Comparison of ENCODE assay signal across 10 mouse cellular contexts in the genomic region with DNA sequence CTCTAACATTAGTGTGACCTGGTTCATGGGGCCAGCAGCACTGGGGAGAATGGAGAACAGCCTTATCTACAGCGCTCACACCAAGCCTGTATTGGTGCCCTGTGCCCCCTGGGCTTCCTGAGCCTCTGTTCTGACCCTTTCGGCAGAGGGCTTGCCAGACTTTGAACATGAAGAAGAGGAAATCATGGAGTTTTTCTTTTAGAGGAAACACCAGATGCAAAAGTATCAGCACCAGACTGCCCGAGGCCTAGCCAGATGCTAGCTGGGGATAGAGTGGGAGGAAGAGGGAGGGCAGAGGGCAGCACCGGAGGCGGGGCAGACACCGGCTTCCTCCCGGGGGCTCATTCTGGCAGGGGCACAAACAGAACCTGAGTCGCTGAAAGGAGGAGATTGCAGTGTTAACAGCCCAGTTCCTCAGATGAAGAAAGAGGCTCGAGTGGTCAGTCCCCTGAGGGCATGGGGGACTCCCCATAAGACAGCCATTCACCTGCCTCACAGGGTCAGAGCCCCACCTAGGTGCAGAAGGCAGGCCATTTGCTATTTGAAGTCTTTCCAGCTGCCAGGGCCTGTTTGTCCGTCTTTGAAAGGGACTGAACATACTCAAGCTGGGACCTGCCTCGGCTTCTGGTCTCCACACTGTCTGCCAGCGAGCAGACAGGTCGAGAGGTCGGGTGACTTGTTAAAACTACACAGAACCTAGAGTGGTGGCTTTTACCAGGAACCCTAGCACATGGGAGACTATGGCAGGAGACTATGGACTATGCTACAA. TPM values are rescaled to one million over a fixed set of nuclear protein-coding genes. Genes with fewer than 3 reads are reported as not detected.
A peak's percentile ranks its signal among the peaks of the same experiment; 100 is the strongest.
DNase-seq lines count a peak whose midpoint lies in the region; ATAC-seq and TF ChIP-seq lines count a peak whose summit lies in the region.
"Had no signal": no experiment of that assay in that cellular context is flagged by ENCODE, and none has a peak within 500 bp of the region (broad histone marks: within the 10 kb centered on the region; RNA-seq: fewer than 3 reads in every experiment).

No protein-coding gene starts in this region.

- WGBS in hindbrain, embryonic 10.5 days: 32% methylated on average over 14 of the region's 14 CpGs
- WGBS in hindbrain, embryonic 14.5 days: 43% methylated on average over 14 of the region's 14 CpGs
- 19% methylated on average over 14 of the region's 14 CpGs for WGBS in embryonic facial prominence, embryonic 15.5 days

- peaks cover 69% of the 10 kb centered on the region for H3K36me3 ChIP-seq in hindbrain, embryonic 10.5 days
- peaks cover 75% of the 10 kb centered on the region for H3K36me3 ChIP-seq in hindbrain, embryonic 14.5 days (replicated peaks; ENCODE audit: control insufficient read depth, insufficient read depth)
- peaks cover 93 to 97% of the 10 kb centered on the region in 2 experiments for H3K36me3 ChIP-seq in CH12.LX (replicated peaks in 1 of 2; ENCODE audit: control insufficient read depth in 1 of 2, insufficient read depth in 1 of 2, low read length in 1 of 2)
- peaks cover 57% of the 10 kb centered on the region for H3K36me3 ChIP-seq in embryonic facial prominence, embryonic 15.5 days

- no peak for TF ChIP-seq RAD21 in CH12.LX (IDR thresholded peaks at IDR 0.05; ENCODE audit: low read depth, low read length)

- no peak for TF ChIP-seq EP300 in CH12.LX (IDR thresholded peaks at IDR 0.05; ENCODE audit: low read length)

- no peak for TF ChIP-seq CTCF in CH12.LX (conservative IDR thresholded peaks at IDR 0.05 in 1 of 2, IDR thresholded peaks at IDR 0.05 in 1 of 2; ENCODE audit: low read depth in 2 of 2, low read length in 2 of 2)

- no peak overlapping the region for H3K9ac ChIP-seq in hindbrain, embryonic 14.5 days
- no peak overlapping the region for H3K9ac ChIP-seq in CH12.LX (ENCODE audit: insufficient read depth, low read depth)
- 0 out of 2 replicates have a peak overlapping the region, but pooled peaks have one; percentile 4 for H3K9ac ChIP-seq in embryonic facial prominence, embryonic 15.5 days

- H3K4me2 ChIP-seq in hindbrain, embryonic 14.5 days (replicated peaks): no peak overlapping the region
- no peak overlapping the region for H3K4me2 ChIP-seq in CH12.LX (ENCODE audit: insufficient read depth, low read depth, poor library complexity, severe bottlenecking)
- no peak overlapping the region for H3K4me2 ChIP-seq in embryonic facial prominence, embryonic 15.5 days (replicated peaks)

- no peaks in the 10 kb centered on the region for H3K9me3 ChIP-seq in hindbrain, embryonic 10.5 days
- no peaks in the 10 kb centered on the region for H3K9me3 ChIP-seq in hindbrain, embryonic 14.5 days (ENCODE audit: control insufficient read depth, low read length)
- no peaks in the 10 kb centered on the region for H3K9me3 ChIP-seq in CH12.LX (replicated peaks; ENCODE audit: low read length)
- no peaks in the 10 kb centered on the region for H3K9me3 ChIP-seq in embryonic facial prominence, embryonic 15.5 days (replicated peaks)
- H3K9me3 ChIP-seq: G1E had no signal

- no peak for TF ChIP-seq POLR2A in CH12.LX (IDR thresholded peaks at IDR 0.05; ENCODE audit: low read depth, low read length)

- in situ Hi-C loops in CH12.LX (cut with MboI; ENCODE audit: low pct_ligation_motif_present, low pct_unique_long_range_greater_than_20kb, low sequenced_read_pairs): no loop called here

- ATAC-seq in hindbrain, embryonic 14.5 days (ENCODE audit: low FRiP score): no peak
- ATAC-seq in embryonic facial prominence, embryonic 15.5 days (ENCODE audit: insufficient number of reproducible peaks, low FRiP score, low TSS enrichment, low read depth): no peak

- H3K4me3 ChIP-seq in hindbrain, embryonic 10.5 days: 0 out of 2 replicates have a peak overlapping the region, but pooled peaks have one; percentile 0
- H3K4me3 ChIP-seq in hindbrain, embryonic 14.5 days (replicated peaks; ENCODE audit: low read length): no peak overlapping the region
- no peak overlapping the region for H3K4me3 ChIP-seq in CH12.LX (replicated peaks in 1 of 3; ENCODE audit: low read depth in 2 of 3, low read length in 2 of 3, poor library complexity in 1 of 3)
- H3K4me3 ChIP-seq in embryonic facial prominence, embryonic 15.5 days (replicated peaks): no peak overlapping the region

- dilution Hi-C loops in CH12.LX (cut with MboI; ENCODE audit: extremely low pct_ligation_motif_present, extremely low pct_unique_long_range_greater_than_20kb, low sequenced_read_pairs): no loop called here

- no peaks in the 10 kb centered on the region; the same call in 1 of the 2 replicates for H3K79me2 ChIP-seq in CH12.LX (replicated peaks; ENCODE audit: control insufficient read depth, extremely low read depth, insufficient read depth, poor library complexity, severe bottlenecking)

- no peaks in the 10 kb centered on the region for H3K27me3 ChIP-seq in hindbrain, embryonic 10.5 days (ENCODE audit: insufficient read depth, poor library complexity, severe bottlenecking)
- no peaks in the 10 kb centered on the region for H3K27me3 ChIP-seq in hindbrain, embryonic 14.5 days (ENCODE audit: control insufficient read depth, insufficient read depth, low read length)
- no peaks in the 10 kb centered on the region for H3K27me3 ChIP-seq in CH12.LX (replicated peaks)
- H3K27me3 ChIP-seq in embryonic facial prominence, embryonic 15.5 days: no peaks in the 10 kb centered on the region

- H3K4me1 ChIP-seq in hindbrain, embryonic 10.5 days (replicated peaks): peaks cover 31% of the 10 kb centered on the region
- no peaks in the 10 kb centered on the region; the same call in 1 of the 2 replicates for H3K4me1 ChIP-seq in hindbrain, embryonic 14.5 days (replicated peaks; ENCODE audit: control insufficient read depth, insufficient read depth, low read length)
- peaks cover 11 to 81% of the 10 kb centered on the region in 2 experiments for H3K4me1 ChIP-seq in CH12.LX (ENCODE audit: control insufficient read depth in 1 of 2, insufficient read depth in 2 of 2)
- peaks cover 19% of the 10 kb centered on the region for H3K4me1 ChIP-seq in embryonic facial prominence, embryonic 15.5 days

- DNase-seq in hindbrain, embryonic 10.5 days (ENCODE audit: low spot score): peak; percentile 50
- DNase-seq in hindbrain, embryonic 14.5 days (ENCODE audit: low spot score): no peak
- no peak for DNase-seq in CH12.LX (ENCODE audit: extremely low read depth)
- DNase-seq in kidney, postnatal 4 days: peak; percentile 63 to 73
- DNase-seq in retina, embryonic 14.5 days (ENCODE audit: low spot score): no peak
- DNase-seq in cerebellum, postnatal 36 days: no peak
- no peak for DNase-seq in left cerebral cortex, adult 8-10 months (ENCODE audit: low spot score in 2 of 2)
- DNase-seq: spleen, adult 18-20 months had no signal

- peak overlapping the region; percentile 66 for H3K27ac ChIP-seq in hindbrain, embryonic 10.5 days
- H3K27ac ChIP-seq in hindbrain, embryonic 14.5 days: no peak overlapping the region
- H3K27ac ChIP-seq in CH12.LX (ENCODE audit: insufficient read depth, low read depth): peak overlapping the region; percentile 20; the same call in 1 of the 2 replicates
- H3K27ac ChIP-seq in embryonic facial prominence, embryonic 15.5 days (replicated peaks): 0 out of 2 replicates have a peak overlapping the region, but pooled peaks have one; percentile 28

RNA-seq across cellular contexts. Expression of gene Map4k2, which starts 8.5 kb away (rescaled TPM):
- 13.1 and 14.7 TPM in 2 replicates for polyA plus RNA-seq in hindbrain, embryonic 10.5 days (2016; fragmentation: Nextera tagmentation; extraction: Ambion mirVana)
- 12.4 and 15.4 TPM in 2 replicates for polyA plus RNA-seq in hindbrain, embryonic 14.5 days (2014; fragmentation: Nextera tagmentation; extraction: Ambion mirVana)
- total RNA-seq in CH12.LX (2012; rRNA removed) (77.6 and 95.2 TPM in 2 replicates), CH12.LX (2014; rRNA removed) (55.5 and 56.7 TPM in 2 replicates)
- 119 and 127 TPM in 2 replicates for polyA plus RNA-seq in CH12.LX (2012; ENCODE audit: insufficient read length, low read depth)
- 15.6 and 16.7 TPM in 2 replicates for polyA plus RNA-seq in embryonic facial prominence, embryonic 15.5 days (2015; fragmentation: Nextera tagmentation; extraction: Ambion mirVana)
- total RNA-seq in left cerebral cortex, adult 8-10 months (2022): 100 to 1,000 TPM in 2 of 4 experiments, 10 to 100 TPM in 2; 91.7 to 111 (median 101) TPM

RNA-seq across cellular contexts. Expression of gene Sf1, which starts 14.1 kb away (rescaled TPM):
- polyA plus RNA-seq in hindbrain, embryonic 10.5 days (2016; fragmentation: Nextera tagmentation; extraction: Ambion mirVana): 198 and 221 TPM in 2 replicates
- 103 and 112 TPM in 2 replicates for polyA plus RNA-seq in hindbrain, embryonic 14.5 days (2014; fragmentation: Nextera tagmentation; extraction: Ambion mirVana)
- total RNA-seq in CH12.LX (2012; rRNA removed) (70.4 and 83.2 TPM in 2 replicates), CH12.LX (2014; rRNA removed) (54.5 and 64.7 TPM in 2 replicates)
- 229 and 251 TPM in 2 replicates for polyA plus RNA-seq in CH12.LX (2012; ENCODE audit: insufficient read length, low read depth)
- polyA plus RNA-seq in embryonic facial prominence, embryonic 15.5 days (2015; fragmentation: Nextera tagmentation; extraction: Ambion mirVana): 132 and 145 TPM in 2 replicates
- total RNA-seq in left cerebral cortex, adult 8-10 months (2022): 100 to 1,000 TPM; 164 to 203 (median 187) TPM

RNA-seq across cellular contexts. Expression of gene Men1, which starts 14.6 kb away (rescaled TPM):
- 125 and 129 TPM in 2 replicates for polyA plus RNA-seq in hindbrain, embryonic 10.5 days (2016; fragmentation: Nextera tagmentation; extraction: Ambion mirVana)
- polyA plus RNA-seq in hindbrain, embryonic 14.5 days (2014; fragmentation: Nextera tagmentation; extraction: Ambion mirVana): 46.7 and 51.5 TPM in 2 replicates
- total RNA-seq in CH12.LX (2012; rRNA removed) (42.9 and 43.0 TPM in 2 replicates), CH12.LX (2014; rRNA removed) (23.5 and 24.9 TPM in 2 replicates)
- 50.7 and 67.8 TPM in 2 replicates for polyA plus RNA-seq in CH12.LX (2012; ENCODE audit: insufficient read length, low read depth)
- polyA plus RNA-seq in embryonic facial prominence, embryonic 15.5 days (2015; fragmentation: Nextera tagmentation; extraction: Ambion mirVana): 82.1 and 91.7 TPM in 2 replicates
- 10 to 100 TPM; 58.9 to 66.9 (median 62.6) TPM for total RNA-seq in left cerebral cortex, adult 8-10 months (2022)

RNA-seq across cellular contexts. Expression of gene Pygm, which starts 34.8 kb away (rescaled TPM):
- polyA plus RNA-seq in hindbrain, embryonic 10.5 days (2016; fragmentation: Nextera tagmentation; extraction: Ambion mirVana): 1.3 and 1.9 TPM in 2 replicates
- 6.2 and 6.8 TPM in 2 replicates for polyA plus RNA-seq in hindbrain, embryonic 14.5 days (2014; fragmentation: Nextera tagmentation; extraction: Ambion mirVana)
- 0.47 and 0.63 TPM in 2 replicates for total RNA-seq in CH12.LX (2012; rRNA removed)
- total RNA-seq in CH12.LX (2014; rRNA removed): 0.32 and 0.92 TPM in 2 replicates
- polyA plus RNA-seq in CH12.LX (2012; ENCODE audit: insufficient read length, low read depth): 1.2 and 2.0 TPM in 2 replicates
- polyA plus RNA-seq in embryonic facial prominence, embryonic 15.5 days (2015; fragmentation: Nextera tagmentation; extraction: Ambion mirVana): 35.6 and 38.9 TPM in 2 replicates
- 10 to 100 TPM; 25.2 to 37.8 (median 32.7) TPM for total RNA-seq in left cerebral cortex, adult 8-10 months (2022)

RNA-seq across cellular contexts. Expression of gene Cdc42bpg, which starts 43.1 kb away (rescaled TPM):
- polyA plus RNA-seq in hindbrain, embryonic 10.5 days (2016; fragmentation: Nextera tagmentation; extraction: Ambion mirVana): 0.29 and 0.37 TPM in 2 replicates
- 0.56 and 0.63 TPM in 2 replicates for polyA plus RNA-seq in hindbrain, embryonic 14.5 days (2014; fragmentation: Nextera tagmentation; extraction: Ambion mirVana)
- 4.1 and 4.2 TPM in 2 replicates for total RNA-seq in CH12.LX (2012; rRNA removed)
- 0.65 and 0.79 TPM in 2 replicates for total RNA-seq in CH12.LX (2014; rRNA removed)
- polyA plus RNA-seq in CH12.LX (2012; ENCODE audit: insufficient read length, low read depth): 2.3 and 2.6 TPM in 2 replicates
- 1.5 and 2.5 TPM in 2 replicates for polyA plus RNA-seq in embryonic facial prominence, embryonic 15.5 days (2015; fragmentation: Nextera tagmentation; extraction: Ambion mirVana)
- 1 to 10 TPM; 5.4 to 7.4 (median 5.5) TPM for total RNA-seq in left cerebral cortex, adult 8-10 months (2022)

Comparison
In these comparisons a context has a peak if more than half of its experiments do, and no peak if none do; other contexts are left out.
1. DNase-seq: peak in hindbrain, embryonic 10.5 days (single experiment) and kidney, postnatal 4 days (2 of 2); none in hindbrain, embryonic 14.5 days (single experiment), CH12.LX (single experiment), retina, embryonic 14.5 days (single experiment), cerebellum, postnatal 36 days (0 of 2) and left cerebral cortex, adult 8-10 months (0 of 2).